Mouse (Mus musculus): ENCODE measurements around the gene Gfod1.

Gfod1 gene

DNA sequence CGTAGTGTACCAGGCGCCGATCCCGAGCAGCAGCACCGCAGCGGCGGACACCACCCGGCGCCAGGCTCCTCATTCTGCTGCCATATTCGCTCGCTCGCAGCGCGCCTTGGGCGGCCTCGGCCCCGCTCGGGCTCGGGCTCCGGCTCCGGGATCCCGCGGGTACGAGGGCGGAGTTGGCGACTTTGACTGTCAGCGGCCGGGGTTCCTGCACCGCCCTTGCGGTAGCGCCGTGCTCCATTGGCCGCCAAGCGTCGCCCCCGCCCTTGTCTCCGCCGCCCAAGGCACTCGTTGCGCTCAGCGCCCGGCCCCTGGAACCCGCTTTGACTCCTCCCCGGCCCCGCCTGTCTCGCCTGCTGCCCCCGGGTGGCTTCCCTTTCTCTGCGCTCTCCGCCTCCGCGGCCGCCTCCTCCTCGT, at the start of gene Gfod1:
Gene Gfod1 (minus strand): TSS at position 155 of the 414 bp plus-strand sequence.
- DNase-seq: peak; percentile 96

- no peak for DNase-seq
Observed at GRCm38 (mm10) chr13:43353356-43353755, 49.4 kb upstream of the Gfod1 start.

DNA sequence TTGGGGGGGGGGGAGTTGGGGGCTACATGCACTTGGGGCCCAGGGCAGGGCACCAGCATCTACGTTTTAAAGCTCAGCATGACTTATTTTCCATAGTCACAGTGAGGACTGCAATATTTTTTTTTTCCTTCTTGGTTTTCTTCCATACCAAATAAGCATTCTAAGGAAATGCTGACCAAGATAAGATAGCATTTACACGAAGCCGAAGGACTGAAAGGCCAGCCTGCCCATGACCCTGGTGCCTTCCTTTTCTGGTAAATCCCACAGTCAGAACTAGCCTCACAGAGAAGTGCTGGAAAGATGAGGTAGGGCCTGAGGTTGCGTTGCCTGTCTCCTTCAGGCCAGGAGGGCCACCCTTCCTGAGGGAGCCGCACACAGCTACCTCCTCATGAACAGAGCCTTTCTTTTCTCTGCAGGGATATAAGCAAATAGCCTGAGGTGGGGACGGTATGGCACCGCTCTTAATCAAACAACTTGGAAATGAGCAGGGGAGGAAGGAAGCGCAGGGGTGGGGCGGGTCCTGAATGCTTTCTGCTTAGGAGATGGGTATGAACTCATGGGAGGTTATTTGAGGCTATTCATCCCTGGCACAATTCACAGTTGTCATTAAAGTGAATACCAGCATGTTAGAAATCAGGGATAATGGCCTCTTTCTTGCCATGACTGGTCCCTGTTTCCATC, 46.7 kb upstream of the Gfod1 start:
- DNase-seq: no peak

DNA sequence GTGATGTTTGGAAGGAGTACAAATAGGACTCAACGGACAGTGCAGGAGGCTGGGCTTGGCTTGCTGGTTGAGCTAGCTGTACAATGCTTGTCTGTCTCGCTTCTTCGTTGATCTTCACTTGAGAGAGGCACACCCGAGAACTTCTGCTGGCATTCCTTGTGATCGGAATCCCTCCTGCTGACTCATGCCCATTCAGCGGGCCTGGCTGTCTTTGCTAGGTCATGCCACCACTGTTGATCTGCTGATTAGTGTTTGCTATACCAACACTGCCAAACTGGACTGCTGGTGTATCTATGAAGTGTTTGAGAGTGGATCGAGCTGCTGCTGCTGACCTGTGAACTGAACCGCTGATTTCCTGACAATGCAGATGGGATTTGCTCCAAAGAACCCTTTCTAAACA, 45.4 kb upstream of the Gfod1 start:
- no peak for DNase-seq

DNA sequence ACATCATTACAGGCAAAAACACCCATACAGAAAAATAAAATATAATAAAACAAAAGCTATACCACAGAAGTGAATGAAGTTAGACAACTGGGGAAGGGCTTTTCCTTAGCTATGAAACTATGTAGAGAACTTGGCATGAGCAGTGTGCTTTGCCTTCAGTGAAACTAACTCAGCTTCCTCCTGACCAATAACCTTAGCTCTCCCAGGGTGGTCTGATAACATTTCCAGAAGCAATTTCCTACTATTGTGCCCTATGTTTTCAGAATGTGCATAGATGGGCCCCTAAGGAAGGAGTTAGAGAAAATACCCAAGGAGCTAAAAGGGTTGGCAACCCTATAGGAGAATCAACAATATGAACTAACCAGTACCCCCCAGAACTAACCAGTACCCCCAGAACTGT, 42.9 kb upstream of the Gfod1 start:
- no peak for DNase-seq

GRCm38 (mm10) chr13:43338632-43339031, 34.7 kb upstream of the Gfod1 start:
- no peak for DNase-seq

DNA sequence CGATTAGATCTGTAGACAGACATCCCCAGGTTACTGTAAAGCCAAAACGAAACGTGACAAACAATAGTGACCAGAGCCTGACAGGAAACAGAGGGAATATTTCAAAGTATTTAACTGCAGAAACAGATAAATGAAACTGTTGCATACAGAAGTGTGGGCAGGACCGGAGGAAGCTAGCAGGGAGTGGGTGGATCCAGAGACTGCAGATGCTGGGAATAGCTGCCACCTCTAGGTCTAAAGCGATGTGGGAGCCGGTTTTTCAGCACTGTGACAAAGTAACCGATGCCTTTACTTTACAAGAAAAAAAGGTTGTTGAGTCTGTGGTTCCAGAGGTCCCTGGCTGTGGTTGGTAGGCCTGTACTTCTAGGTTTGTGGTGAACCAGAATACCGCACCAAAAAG, 34.0 kb upstream of the Gfod1 start:
- DNase-seq: no peak

DNA sequence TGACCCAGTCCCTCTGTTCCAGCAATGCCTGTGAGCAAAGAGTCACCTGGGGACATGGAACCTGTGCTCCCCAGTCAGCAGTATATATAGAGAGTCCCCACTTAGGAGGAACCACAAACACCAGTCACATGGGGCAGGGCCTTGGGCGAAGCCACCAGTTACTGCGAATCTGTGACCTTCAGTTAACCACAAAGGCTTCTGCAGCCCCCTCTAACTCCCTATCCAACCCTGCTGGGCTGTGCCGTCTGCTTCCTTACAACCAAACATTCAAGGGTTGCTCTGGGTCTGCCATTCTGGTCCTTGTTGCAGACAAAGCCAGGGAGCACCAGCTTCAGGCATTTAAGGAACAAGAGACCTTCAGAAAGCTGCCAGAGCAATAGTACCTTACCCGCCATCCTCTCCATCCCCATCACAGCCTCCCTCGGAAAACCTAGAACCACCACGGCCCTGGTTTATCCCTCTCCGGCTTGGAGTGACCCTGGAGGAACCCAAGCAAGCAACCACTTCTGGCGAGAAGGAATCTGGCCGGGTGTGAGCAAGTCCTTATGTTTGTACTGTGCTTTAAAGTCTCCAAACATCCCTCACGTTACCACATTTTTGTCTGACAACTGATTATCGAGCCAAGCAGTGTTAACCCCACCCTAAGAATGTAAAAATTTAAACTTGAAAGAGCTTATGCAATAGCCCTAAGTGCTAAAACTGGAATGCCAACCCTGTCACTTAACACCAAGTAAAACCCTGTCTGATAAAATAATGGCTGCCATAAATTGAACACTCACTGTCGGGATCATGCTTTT, 32.7 kb upstream of the Gfod1 start:
- DNase-seq: no peak

DNA sequence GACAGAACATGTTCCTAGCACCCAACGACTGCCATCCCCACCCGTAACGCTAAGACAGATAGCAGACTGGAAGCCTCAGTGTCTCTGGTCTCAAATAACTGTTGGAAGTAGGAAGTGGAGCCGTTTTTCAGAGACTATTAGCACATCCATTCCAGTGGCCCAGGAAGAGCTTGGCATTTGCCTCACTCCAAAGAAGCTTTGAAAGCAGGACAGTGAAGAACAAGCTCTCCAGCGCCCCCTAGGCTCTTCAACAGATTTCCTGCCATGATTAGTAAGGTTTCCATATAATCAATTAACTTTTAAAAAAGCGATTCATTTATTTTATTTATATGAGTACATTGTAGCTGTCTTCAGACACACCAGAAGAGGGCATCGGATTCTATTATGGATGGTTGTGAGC, 28.6 kb upstream of the Gfod1 start:
- DNase-seq: peak; percentile 15

GRCm38 (mm10) chr13:43331721-43332444, 27.9 kb upstream of the Gfod1 start:
- DNase-seq: no peak

- no peak for DNase-seq
Observed at GRCm38 (mm10) chr13:43325427-43325826, 21.5 kb upstream of the Gfod1 start.

- DNase-seq: no peak
Observed at GRCm38 (mm10) chr13:43321492-43321891, 17.5 kb upstream of the Gfod1 start.

GRCm38 (mm10) chr13:43319396-43319795, 15.4 kb upstream of the Gfod1 start:
- no peak for DNase-seq

- no peak for DNase-seq
Observed at GRCm38 (mm10) chr13:43317411-43317810, 13.4 kb upstream of the Gfod1 start.

GRCm38 (mm10) chr13:43305181-43305924, 1.4 kb upstream of the Gfod1 start:
- DNase-seq: no peak

GRCm38 (mm10) chr13:43304700-43305099, 728 bp upstream of the Gfod1 start:
- peak; percentile 70 for DNase-seq

GRCm38 (mm10) chr13:43303161-43303965, 609 bp downstream of the Gfod1 start:
- no peak for DNase-seq

- DNase-seq: peak; percentile 28
Observed at GRCm38 (mm10) chr13:43302651-43303160, 1.3 kb downstream of the Gfod1 start.

- no peak for DNase-seq
Observed at GRCm38 (mm10) chr13:43302239-43302638, 1.7 kb downstream of the Gfod1 start.

DNA sequence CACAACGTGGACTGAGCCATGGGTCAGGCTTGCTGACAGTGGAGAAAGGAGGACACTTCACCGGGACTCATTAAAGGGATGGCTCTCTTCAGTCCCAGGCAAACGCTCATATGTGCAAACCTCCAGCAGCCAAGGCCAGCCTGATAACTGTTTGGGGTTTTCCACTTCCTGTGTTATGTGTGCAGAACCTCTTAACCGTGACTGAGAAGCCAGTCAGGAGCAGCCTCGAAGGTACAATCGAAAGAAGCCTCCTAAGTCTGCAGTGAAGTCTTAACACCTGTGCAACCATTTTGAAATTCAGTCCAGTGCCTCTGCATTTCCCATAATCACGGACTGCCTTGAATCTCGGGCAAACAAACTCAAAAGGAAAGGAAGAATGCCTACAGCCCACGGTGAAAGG, 3.1 kb downstream of the Gfod1 start:
- DNase-seq: no peak

- no peak for DNase-seq
Observed at GRCm38 (mm10) chr13:43300366-43300765, 3.6 kb downstream of the Gfod1 start.

GRCm38 (mm10) chr13:43299171-43299570, 4.8 kb downstream of the Gfod1 start:
- DNase-seq: no peak
